Mouse (Mus musculus): ENCODE measurements at regions not wholly inside any gene's neighbourhood (a gene's known extent, or its start where the extent isn't known, plus 50 kb on each side); places are given as distances from the start of the nearest gene placed in this dataset.

GRCm38 (mm10) chrX:39189417-39189816 is 156.7 kb upstream of the Cypt15 start:
- no peak overlapping the region for H3K4me3 ChIP-seq (ENCODE audit: low read depth, low read length)
- H3K27ac ChIP-seq (replicated peaks; ENCODE audit: low read depth, low read length), result no peak overlapping the region
- H3K36me3 ChIP-seq (ENCODE audit: control insufficient read depth, insufficient read depth, low read length), result no peaks in the 10 kb centered on the region
- H3K9ac ChIP-seq (ENCODE audit: low read depth, low read length), result no peak overlapping the region
- H3K4me1 ChIP-seq (ENCODE audit: control insufficient read depth, insufficient read depth, low read length), result no peaks in the 10 kb centered on the region
- 86% methylated on average over 3 of the region's 3 CpGs for WGBS
- H3K9me3 ChIP-seq (ENCODE audit: control insufficient read depth, low read length), result no peaks in the 10 kb centered on the region
- ATAC-seq (ENCODE audit: low read depth) (no peak), DNase-seq (ENCODE audit: low spot score) (no peak)
- H3K27me3 ChIP-seq (replicated peaks; ENCODE audit: control insufficient read depth, insufficient read depth, low read length), result no peaks in the 10 kb centered on the region
- no peak overlapping the region for H3K4me2 ChIP-seq (ENCODE audit: low read depth, low read length)

GRCm38 (mm10) chrX:39229683-39230082 is 116.4 kb upstream of the Cypt15 start:
- Histone ChIP-seq H3K4me2 (ENCODE audit: low read depth, low read length) (no peak overlapping the region), H3K36me3 (ENCODE audit: control insufficient read depth, insufficient read depth, low read length) (no peaks in the 10 kb centered on the region), H3K4me1 (ENCODE audit: control insufficient read depth, insufficient read depth, low read length) (no peaks in the 10 kb centered on the region), H3K27ac (replicated peaks; ENCODE audit: low read depth, low read length) (no peak overlapping the region), H3K9me3 (ENCODE audit: control insufficient read depth, low read length) (no peaks in the 10 kb centered on the region), H3K4me3 (ENCODE audit: low read depth, low read length) (no peak overlapping the region), H3K9ac (ENCODE audit: low read depth, low read length) (no peak overlapping the region), H3K27me3 (replicated peaks; ENCODE audit: control insufficient read depth, insufficient read depth, low read length) (no peaks in the 10 kb centered on the region)
- no peak for ATAC-seq (ENCODE audit: low read depth)
- DNase-seq (ENCODE audit: low spot score), result peak; percentile 18
- WGBS, result 64% methylated on average over 4 of the region's 4 CpGs

- no peaks in the 10 kb centered on the region for H3K9me3 ChIP-seq (ENCODE audit: control insufficient read depth, low read length)
- H3K4me1 ChIP-seq (ENCODE audit: control insufficient read depth, insufficient read depth, low read length), result no peaks in the 10 kb centered on the region
- 69% methylated on average over 4 of the region's 4 CpGs for WGBS
- no peak overlapping the region for H3K4me2 ChIP-seq (ENCODE audit: low read depth, low read length)
- no peak overlapping the region for H3K4me3 ChIP-seq (ENCODE audit: low read depth, low read length)
- no peaks in the 10 kb centered on the region for H3K27me3 ChIP-seq (replicated peaks; ENCODE audit: control insufficient read depth, insufficient read depth, low read length)
- DNase-seq (ENCODE audit: low spot score) (no peak), ATAC-seq (ENCODE audit: low read depth) (no peak)
- no peaks in the 10 kb centered on the region for H3K36me3 ChIP-seq (ENCODE audit: control insufficient read depth, insufficient read depth, low read length)
- H3K9ac ChIP-seq (ENCODE audit: low read depth, low read length), result no peak overlapping the region
- no peak overlapping the region for H3K27ac ChIP-seq (replicated peaks; ENCODE audit: low read depth, low read length)
Measured at GRCm38 (mm10) chrX:39250148-39250725, 95.8 kb upstream of the Cypt15 start.
